Mouse (Mus musculus): ENCODE measurements around the gene Map1lc3b. TPM values are rescaled to one million over a fixed set of nuclear protein-coding genes. Genes with fewer than 3 reads are reported as not detected.

Map1lc3b gene
- polyA plus RNA-seq, 3 experiments from 2014 or later = 453 to 467 (median 467) TPM

DNA sequence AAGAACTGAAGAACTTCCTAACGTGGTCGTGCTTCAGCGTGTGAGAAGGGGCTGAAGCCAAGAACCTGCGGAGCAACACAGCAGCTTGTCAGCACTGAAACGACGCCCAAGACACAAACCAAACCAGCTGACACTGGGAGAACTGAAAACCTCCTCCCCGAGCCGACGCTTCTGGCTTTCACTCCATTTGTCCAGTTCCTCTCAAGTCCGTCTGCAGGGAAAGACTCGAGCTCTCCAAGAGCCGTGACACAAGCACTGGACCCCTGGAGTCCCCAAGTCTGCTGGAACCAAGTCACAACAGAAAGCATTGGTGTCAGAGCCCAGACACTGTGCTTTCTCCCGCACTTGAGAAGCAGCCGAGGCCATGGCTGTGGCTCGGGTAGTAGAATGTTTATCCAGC is 19.1 kb downstream of the Map1lc3b start:
- no peak for ATAC-seq

DNA sequence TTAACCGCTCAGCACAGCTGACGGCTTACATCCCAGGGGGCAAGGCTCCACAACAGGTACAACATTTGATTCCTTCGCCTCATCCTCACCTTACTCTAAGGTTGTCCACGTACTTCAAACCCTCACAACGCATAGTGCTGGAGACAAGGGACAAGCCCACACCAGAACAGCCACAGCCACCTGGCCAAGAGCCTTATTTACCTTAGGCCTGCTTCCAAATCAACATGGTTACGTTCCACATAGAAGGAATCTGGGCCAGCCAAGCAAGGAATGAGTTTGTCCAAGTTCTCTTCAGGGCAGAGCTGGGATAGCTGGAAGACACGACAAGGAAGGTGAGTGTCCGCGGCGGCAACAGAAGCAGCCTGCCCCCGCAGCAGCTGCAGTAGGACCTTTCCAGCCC is 19.8 kb downstream of the Map1lc3b start:
- no peak for ATAC-seq

DNA sequence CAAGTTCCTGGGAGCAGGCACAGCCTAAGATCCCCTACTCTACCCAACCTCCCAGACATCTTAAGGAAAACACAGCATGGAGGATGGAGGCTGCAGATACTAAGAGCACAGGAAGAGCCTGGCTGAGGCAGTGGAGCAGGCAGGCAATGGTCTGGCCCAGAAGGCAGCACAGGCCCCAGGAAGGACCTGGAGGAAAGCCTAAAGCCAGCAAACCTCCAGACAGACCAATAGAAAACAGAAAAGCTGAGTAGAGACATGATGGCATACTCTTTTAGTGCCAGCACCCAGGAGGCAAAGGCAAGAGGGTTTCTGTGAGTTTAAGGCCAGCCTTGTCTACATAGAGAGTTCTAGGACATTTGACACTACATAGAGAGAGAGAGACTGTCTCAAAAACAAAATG is 23.3 kb downstream of the Map1lc3b start:
- ATAC-seq = no peak

DNA sequence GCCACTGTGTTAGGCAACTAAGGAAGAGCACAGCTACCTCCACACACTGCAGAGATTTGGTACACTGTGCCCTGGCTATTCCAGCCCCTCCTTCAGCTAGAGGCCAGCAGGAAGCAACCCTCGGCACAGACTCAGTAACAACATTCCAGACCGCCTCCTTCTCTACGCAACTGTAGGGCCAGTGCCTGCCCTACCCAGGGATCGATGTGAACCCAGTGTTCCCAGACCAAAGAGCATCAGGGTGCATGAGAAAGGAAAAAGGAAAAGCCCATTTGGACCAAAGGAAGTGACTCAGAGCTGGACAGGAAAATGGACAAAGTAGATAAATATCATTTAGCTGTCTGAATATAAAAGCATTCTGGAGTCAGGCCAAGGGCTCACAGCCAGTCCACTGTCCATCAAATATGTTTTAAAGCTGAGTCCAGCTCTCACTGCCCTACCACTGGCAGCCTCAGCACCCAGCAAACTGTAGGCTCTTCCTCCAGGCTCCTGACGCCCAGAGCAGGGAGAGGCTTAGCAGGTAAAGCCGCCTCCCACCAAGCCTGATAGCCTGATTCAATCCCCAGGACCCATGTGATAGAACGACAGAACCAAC is 29.3 kb downstream of the Map1lc3b start:
- no peak for ATAC-seq

DNA sequence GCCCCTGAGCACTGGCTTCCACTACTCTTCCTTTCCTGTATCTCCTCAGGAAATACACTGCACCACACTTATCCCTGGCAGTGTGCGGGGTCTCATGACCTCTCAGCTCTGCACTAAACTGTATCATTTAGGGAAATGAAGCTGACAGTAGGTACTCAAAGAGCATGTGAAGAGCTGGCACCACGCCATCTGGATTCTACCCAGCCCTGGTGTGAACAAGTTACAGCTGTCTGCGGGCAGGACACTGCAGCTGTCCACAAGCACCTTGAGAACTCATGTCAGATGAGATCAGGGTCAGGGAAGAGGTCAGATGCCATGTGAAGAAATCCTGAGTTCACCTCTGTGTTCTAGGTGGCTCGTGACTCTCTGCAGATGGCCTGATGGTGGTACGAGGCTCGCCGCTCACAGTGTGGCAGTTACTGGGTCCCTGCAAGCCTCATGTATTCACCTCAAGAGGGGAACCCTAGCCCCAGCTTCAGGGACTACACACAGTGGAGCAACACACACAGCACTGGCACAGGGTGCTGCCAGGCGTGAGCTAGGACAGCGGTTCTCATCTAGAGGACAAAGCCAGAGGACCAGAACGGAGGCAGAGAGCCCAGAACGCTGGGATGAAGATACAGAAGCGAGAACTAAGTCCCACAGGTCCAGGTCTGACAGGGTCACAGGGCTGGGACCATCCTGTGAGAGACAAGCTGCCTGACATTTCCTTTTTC is 30.8 kb downstream of the Map1lc3b start:
- no peak for ATAC-seq

DNA sequence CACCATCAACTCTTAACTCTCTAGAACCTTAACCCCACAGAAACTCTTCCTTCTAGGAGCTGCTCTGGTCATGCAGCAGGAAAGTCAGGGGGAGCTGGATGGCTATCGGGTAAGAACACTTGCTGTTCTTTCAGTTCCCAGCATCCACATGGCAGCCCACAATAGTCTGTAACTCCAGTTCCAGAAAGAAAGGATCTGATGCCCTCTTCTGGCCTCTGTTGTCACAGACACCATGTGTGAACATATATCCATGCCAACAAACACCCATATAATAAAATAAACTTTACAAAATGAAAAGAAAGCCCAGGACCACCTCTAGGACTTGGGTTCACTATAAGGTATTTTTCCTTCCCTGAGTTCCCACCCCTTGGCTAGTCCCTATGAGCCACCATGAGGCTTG is 31.7 kb downstream of the Map1lc3b start:
- ATAC-seq = no peak

DNA sequence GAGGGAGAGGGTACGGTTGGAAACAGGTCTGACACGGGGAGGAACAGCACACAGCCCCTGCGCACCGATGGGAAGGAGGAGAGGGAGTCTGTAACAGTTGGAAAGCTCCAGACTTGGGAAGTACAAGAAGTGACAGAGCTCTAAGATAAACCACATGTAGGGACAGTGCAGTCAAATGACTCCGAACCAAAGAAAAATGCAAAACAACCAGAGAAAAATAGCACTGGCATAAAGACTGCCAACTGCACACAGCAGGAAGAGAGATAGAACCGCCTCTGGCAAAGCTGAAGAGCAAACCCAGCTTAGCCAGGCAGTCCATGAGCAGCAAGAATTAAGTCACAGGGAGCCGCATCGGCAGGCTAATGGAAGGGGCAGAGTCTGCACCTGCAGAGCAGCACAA is 32.9 kb downstream of the Map1lc3b start:
- ATAC-seq = no peak

DNA sequence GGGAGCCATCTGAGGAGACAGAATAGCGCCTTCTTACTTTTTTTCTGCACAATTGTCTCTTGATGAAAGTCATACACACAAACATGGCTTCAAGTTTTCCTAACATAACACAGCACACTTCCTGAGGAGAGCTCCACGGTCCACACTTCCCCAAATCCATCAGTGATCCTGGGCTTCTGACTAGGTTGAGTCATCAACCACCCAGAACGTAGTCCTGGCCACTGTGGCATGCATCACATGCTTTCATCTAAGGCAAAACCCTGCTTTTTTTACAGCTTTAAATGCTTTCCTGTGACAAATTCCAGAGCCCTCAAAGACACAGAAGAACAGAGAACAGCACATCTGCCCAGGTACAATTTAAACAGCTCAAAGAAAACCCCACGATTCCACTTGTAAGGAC is 38.5 kb downstream of the Map1lc3b start:
- no peak for ATAC-seq

DNA sequence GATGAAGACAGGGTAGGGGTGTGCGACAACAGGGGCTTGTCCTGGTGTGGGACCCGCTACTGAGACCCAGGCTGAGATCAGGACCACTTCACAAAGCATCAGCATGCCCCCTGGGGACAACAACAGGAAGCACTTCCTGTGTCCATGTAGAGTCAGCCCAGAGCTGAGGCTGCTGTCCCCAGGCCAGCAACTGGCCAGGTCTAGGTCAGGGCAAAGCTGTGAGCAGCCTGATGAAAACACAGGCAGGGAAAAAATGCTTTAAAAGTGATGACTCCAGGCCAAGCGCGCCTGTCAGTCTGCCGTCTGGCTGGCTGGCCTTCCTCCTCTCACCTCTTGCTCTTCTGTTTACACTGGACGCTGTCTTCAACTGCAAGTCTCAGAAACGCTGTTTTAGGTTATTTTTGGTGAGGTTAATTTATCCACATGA is 41.5 kb downstream of the Map1lc3b start:
- ATAC-seq = no peak

DNA sequence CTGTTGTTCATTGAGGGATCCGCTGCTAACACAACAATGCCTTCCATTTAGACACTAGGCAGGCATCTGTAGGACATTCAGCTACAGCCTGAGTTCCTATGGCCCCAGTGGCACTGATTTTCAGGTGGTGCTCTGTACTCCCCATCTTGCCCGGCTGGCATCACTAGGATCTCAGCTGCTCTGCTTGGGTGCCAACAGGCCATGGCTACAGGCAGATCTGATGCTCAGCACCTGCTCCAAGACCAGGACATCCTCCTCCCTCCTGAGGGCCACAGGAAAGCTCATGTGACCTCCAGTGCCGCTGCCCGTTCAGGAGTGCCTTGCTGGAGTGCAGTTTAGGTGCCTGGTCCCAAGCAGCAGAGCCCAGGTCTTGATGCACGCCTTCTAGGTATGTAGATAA is 42.2 kb downstream of the Map1lc3b start:
- ATAC-seq = no peak

DNA sequence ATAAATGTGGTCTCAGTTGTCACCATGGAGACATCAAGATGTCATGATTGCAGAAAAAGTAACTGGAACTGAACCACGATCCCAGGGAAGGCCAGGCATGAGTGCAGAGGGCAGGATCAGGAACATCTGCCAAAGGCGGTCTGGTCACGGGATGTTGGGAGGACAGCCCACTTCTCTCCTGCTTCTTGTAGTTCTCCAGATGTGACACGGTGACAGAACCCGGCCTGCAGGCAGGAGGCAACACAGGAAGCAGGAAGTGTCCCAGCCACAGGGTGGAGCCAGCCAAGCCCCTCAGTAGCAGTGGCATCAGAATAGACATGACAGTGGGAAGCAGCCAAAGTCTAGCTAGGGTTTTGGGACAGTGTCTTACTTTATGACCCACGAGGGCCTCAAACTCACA is 45.4 kb downstream of the Map1lc3b start:
- ATAC-seq = no peak

DNA sequence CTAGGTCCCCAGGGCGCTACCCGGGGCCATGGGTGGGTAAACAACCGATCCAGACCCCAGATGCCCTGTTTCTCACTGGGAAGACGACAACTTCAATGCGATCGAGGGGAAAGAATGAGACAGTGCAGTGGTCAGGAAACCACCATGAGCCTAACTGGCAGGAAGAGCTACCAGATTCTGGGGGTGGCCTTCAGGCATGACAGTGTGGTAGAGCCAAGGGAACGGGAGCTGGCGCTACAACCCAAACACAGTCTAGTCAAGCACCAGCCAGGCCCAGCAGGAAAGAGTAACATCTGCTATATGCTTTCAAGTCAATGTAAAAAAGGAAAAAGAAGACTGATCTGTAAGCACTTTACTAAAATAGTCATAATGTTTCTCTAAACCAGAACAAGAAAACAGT is 46.0 kb downstream of the Map1lc3b start:
- no peak for ATAC-seq

DNA sequence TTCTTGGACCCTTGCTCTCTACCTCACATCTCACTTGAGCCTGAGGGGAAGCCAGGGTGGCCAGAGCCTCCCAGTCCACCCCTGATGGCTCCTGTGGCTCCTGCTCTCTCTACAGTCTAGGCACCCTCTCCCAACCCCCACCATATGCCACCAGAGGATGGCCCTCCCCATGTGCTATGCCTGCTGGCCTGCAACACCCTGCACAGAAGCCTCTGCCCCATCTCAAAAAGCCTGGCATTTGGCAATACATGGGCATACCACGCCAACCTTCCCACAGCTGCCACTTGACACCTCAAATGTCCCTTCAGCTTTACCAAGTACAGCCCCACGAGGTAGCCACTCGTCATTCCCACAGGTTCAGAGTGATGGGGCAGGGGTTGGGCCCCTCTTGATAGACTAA is 52.6 kb downstream of the Map1lc3b start:
- no peak for ATAC-seq

DNA sequence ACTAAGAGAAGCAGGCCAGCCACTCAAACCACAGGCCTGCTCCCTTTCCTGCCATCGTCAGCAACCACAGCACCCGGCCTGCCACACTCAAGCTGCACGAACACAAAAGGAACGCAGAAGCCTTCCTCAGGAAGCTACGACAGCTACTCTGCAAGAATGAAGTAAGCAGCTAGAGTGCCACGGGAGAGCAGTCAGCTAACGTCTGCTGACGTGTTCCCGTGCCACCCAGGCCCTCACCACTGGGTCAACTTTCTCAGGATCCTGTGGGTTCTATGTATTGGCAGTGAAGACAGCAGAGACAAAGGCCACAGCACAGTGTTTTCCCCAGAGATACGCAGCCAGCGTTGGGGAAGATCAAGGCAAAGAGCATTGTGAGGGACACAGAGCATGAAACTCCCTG is 53.2 kb downstream of the Map1lc3b start:
- ATAC-seq = no peak

DNA sequence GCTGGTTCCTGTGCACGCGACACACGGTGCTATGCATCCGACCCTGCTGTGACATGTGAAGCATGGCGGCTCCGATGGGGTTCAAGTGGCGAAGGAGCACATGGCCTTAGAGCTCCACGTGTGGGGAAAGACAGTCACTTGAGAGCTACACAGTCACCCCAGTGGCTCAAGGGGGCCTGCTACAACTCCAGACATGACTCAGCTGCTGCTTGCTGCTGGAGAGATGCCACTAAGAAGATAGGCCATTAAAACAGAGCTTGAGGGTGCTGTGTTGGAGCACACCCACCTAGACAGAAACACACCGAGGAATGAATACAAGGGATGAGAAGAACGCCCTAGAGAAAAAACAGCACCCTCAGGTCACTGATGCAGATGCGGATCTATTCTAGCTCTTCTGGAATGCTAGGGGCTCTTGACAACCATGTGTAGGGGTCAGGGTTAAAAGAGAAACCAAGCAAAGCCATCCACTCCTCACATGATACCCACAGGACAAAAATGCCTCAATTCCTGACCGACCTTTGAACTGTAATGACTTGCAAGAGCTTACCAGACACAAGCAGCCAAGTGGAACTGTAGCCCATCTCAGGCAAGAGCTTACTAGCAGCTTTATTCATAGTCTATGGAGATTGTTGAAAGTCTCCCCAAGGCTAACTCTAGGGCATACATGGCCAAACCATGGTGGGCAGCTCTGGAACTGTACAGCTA is 57.5 kb downstream of the Map1lc3b start:
- no peak for ATAC-seq

Other genes starting within 250 kb of the Map1lc3b start
- not detected for gene 1700018B08Rik, start 46.0 kb upstream of the Map1lc3b start, polyA plus RNA-seq (2017; shearing (Covaris generic))
- 1 to 10 TPM; 2.1 to 2.2 (median 2.2) TPM for gene Fbxo31, start 11.6 kb upstream of the Map1lc3b start, polyA plus RNA-seq (2017; shearing (Covaris generic))
- 1 to 10 TPM in 1 of 3 experiments, under 1 TPM in 2; 0.09 to 1.0 (median 0.22) TPM for gene Zcchc14, start 62.5 kb downstream of the Map1lc3b start, polyA plus RNA-seq (2017; shearing (Covaris generic))
- not detected for gene Jph3, start 139.3 kb downstream of the Map1lc3b start, polyA plus RNA-seq (2017; shearing (Covaris generic))
- 10 to 100 TPM; 22.0 to 30.4 (median 28.2) TPM for gene Klhdc4, start 239.2 kb downstream of the Map1lc3b start, polyA plus RNA-seq (2017; shearing (Covaris generic))